18 mouse cellular contexts compared by ENCODE assay signal in the genomic region with DNA sequence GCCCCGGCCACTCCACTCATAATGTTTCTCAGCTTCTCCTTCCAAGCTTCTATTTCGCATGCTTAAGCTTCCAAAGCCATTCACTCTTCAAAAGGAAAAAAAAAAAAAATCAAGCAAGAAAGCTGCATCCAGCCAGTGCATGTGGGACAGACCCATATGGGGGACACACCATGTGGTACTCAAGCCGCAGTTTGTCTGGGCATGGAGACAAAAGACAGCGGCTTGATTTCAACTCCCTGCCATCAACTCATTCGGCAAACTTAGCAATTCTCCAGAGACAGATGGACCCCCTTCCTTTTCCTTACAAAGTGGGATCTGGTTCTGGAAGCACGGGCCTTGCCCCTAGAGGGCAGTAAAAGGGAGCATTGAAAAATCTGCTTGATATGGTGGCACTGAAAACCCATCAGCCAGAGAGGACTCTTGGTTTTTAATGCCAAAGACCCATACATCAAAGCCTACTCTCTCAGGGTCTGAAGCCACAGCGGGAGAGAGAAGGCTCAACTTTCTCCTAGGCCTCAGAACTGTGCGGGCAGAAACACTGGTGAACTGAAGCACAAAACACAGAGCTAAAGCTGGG. TPM values are rescaled to one million over a fixed set of nuclear protein-coding genes. Genes with fewer than 3 reads are reported as not detected.
DNase-seq lines count a peak whose midpoint lies in the region; ATAC-seq and TF ChIP-seq lines count a peak whose summit lies in the region.
"Had no signal": no experiment of that assay in that cellular context is flagged by ENCODE, and none has a peak within 500 bp of the region (broad histone marks: within the 10 kb centered on the region; RNA-seq: fewer than 3 reads in every experiment).

No protein-coding gene starts in this region.

- H3K27me3 ChIP-seq in intestine, postnatal 0 days (replicated peaks; ENCODE audit: control insufficient read depth, insufficient read depth, low read length) = no peaks in the 10 kb centered on the region
- H3K27me3 ChIP-seq in intestine, embryonic 15.5 days (replicated peaks) = no peaks in the 10 kb centered on the region
- H3K27me3 ChIP-seq in lung, postnatal 0 days (replicated peaks; ENCODE audit: insufficient read depth, low read length) = no peaks in the 10 kb centered on the region
- H3K27me3 ChIP-seq: heart, embryonic 13.5 days; kidney, embryonic 15.5 days; limb, embryonic 12.5 days; liver, embryonic 15.5 days had no signal

- DNase-seq in cerebellum, postnatal 14 days = peak; percentile 43 to 45
- no peak for DNase-seq in cerebellum, adult 11-12 months
- no peak for DNase-seq in lung, postnatal 0 days (ENCODE audit: low spot score)
- no peak for DNase-seq in lung, adult 18-20 months
- DNase-seq: gastrocnemius, postnatal 14 days; heart, postnatal 4 days; layer of hippocampus, postnatal 36 days; lung, postnatal 36 days; thymus, postnatal 4 days had no signal

- no peak overlapping the region for H3K4me3 ChIP-seq in intestine, postnatal 0 days (ENCODE audit: low read depth, low read length)
- no peak overlapping the region for H3K4me3 ChIP-seq in intestine, embryonic 15.5 days (replicated peaks)
- H3K4me3 ChIP-seq in lung, postnatal 0 days (ENCODE audit: low read depth, low read length) = no peak overlapping the region
- no peak overlapping the region for H3K4me3 ChIP-seq in cortical plate, adult 2 months (ENCODE audit: insufficient read depth, low read length)
- H3K4me3 ChIP-seq: heart, embryonic 13.5 days; kidney, embryonic 15.5 days; limb, embryonic 12.5 days; liver, embryonic 15.5 days had no signal

- no peak overlapping the region for H3K4me2 ChIP-seq in intestine, postnatal 0 days (replicated peaks; ENCODE audit: low read depth)
- H3K4me2 ChIP-seq in intestine, embryonic 15.5 days (replicated peaks) = no peak overlapping the region
- no peak overlapping the region for H3K4me2 ChIP-seq in lung, postnatal 0 days (replicated peaks; ENCODE audit: low read depth, low read length)
- H3K4me2 ChIP-seq: heart, embryonic 13.5 days; kidney, embryonic 15.5 days; limb, embryonic 12.5 days; liver, embryonic 15.5 days; midbrain, embryonic 11.5 days had no signal

- no peak for TF ChIP-seq POLR2A in cortical plate, adult 2 months (IDR thresholded peaks at IDR 0.05; ENCODE audit: extremely low read depth, insufficient read depth, low read length)

- 83% methylated on average over 8 of the region's 8 CpGs for WGBS in intestine, postnatal 0 days
- 75% methylated on average over 8 of the region's 8 CpGs for WGBS in intestine, embryonic 15.5 days
- 77% methylated on average over 8 of the region's 8 CpGs for WGBS in lung, postnatal 0 days

- no peak overlapping the region for H3K27ac ChIP-seq in intestine, postnatal 0 days (ENCODE audit: low read depth, low read length)
- H3K27ac ChIP-seq in intestine, embryonic 15.5 days = no peak overlapping the region
- no peak overlapping the region for H3K27ac ChIP-seq in lung, postnatal 0 days (ENCODE audit: low read length)
- H3K27ac ChIP-seq in cortical plate, adult 2 months (ENCODE audit: insufficient read depth, low read length) = no peak overlapping the region
- H3K27ac ChIP-seq: heart, embryonic 13.5 days; kidney, embryonic 15.5 days; limb, embryonic 12.5 days; liver, embryonic 15.5 days had no signal

- TF ChIP-seq EP300 in lung, postnatal 0 days (IDR thresholded peaks at IDR 0.05) = no peak

- peak; percentile 42 for TF ChIP-seq CTCF in intestine, postnatal 0 days (IDR thresholded peaks at IDR 0.05; ENCODE audit: low read depth)
- TF ChIP-seq CTCF in lung, postnatal 0 days (IDR thresholded peaks at IDR 0.05) = peak; percentile 36
- peak; percentile 38 for TF ChIP-seq CTCF in cortical plate, adult 2 months (IDR thresholded peaks at IDR 0.05; ENCODE audit: extremely low read depth, insufficient read depth, low read length)

- no peak overlapping the region for H3K9ac ChIP-seq in intestine, postnatal 0 days (ENCODE audit: low read depth, low read length)
- no peak overlapping the region for H3K9ac ChIP-seq in intestine, embryonic 15.5 days
- no peak overlapping the region for H3K9ac ChIP-seq in lung, postnatal 0 days (replicated peaks; ENCODE audit: low read depth)
- H3K9ac ChIP-seq: heart, embryonic 13.5 days; kidney, embryonic 15.5 days; limb, embryonic 12.5 days; liver, embryonic 15.5 days had no signal

- H3K9me3 ChIP-seq in intestine, postnatal 0 days (ENCODE audit: control insufficient read depth) = no peaks in the 10 kb centered on the region
- no peaks in the 10 kb centered on the region for H3K9me3 ChIP-seq in intestine, embryonic 15.5 days
- no peaks in the 10 kb centered on the region for H3K9me3 ChIP-seq in lung, postnatal 0 days (ENCODE audit: low read length)
- H3K9me3 ChIP-seq: heart, embryonic 13.5 days; kidney, embryonic 15.5 days; limb, embryonic 12.5 days; liver, embryonic 15.5 days had no signal

- H3K36me3 ChIP-seq in intestine, postnatal 0 days (ENCODE audit: control insufficient read depth, insufficient read depth) = peaks cover 23% of the 10 kb centered on the region
- H3K36me3 ChIP-seq in intestine, embryonic 15.5 days = no peaks in the 10 kb centered on the region
- 0 out of 2 replicates have a peak, but pooled peaks cover 3% of the 10 kb centered on the region for H3K36me3 ChIP-seq in lung, postnatal 0 days (ENCODE audit: insufficient read depth, low read length)
- H3K36me3 ChIP-seq: heart, embryonic 13.5 days; kidney, embryonic 15.5 days; limb, embryonic 12.5 days; liver, embryonic 15.5 days had no signal

- H3K4me1 ChIP-seq in intestine, postnatal 0 days (replicated peaks; ENCODE audit: control insufficient read depth, insufficient read depth, low read length) = no peaks in the 10 kb centered on the region
- H3K4me1 ChIP-seq in intestine, embryonic 15.5 days (replicated peaks) = no peaks in the 10 kb centered on the region
- no peaks in the 10 kb centered on the region for H3K4me1 ChIP-seq in lung, postnatal 0 days (ENCODE audit: insufficient read depth, low read depth, low read length)
- no peaks in the 10 kb centered on the region for H3K4me1 ChIP-seq in cortical plate, adult 2 months (ENCODE audit: control insufficient read depth, insufficient read depth, low read length)
- H3K4me1 ChIP-seq: heart, embryonic 13.5 days; kidney, embryonic 15.5 days; limb, embryonic 12.5 days; liver, embryonic 15.5 days had no signal

- no peak for ATAC-seq in intestine, postnatal 0 days
- no peak for ATAC-seq in intestine, embryonic 15.5 days
- no peak for ATAC-seq in lung, postnatal 0 days
- no peak for ATAC-seq in granulocyte monocyte progenitor cell, adult 5-6 weeks (replicated peaks; ENCODE audit: poor library complexity, severe bottlenecking)

RNA-seq across cellular contexts. Expression of gene Map3k9, which starts 54.6 kb away (rescaled TPM):
- 2.2 and 2.4 TPM in 2 replicates for polyA plus RNA-seq in intestine, postnatal 0 days (2015; fragmentation: Nextera tagmentation; extraction: Ambion mirVana)
- polyA plus RNA-seq in intestine, embryonic 15.5 days (2015; fragmentation: Nextera tagmentation; extraction: Ambion mirVana) = 2.4 TPM in 2 replicates
- polyA plus RNA-seq in lung, postnatal 0 days (2015; fragmentation: Nextera tagmentation; extraction: Ambion mirVana) = 3.3 and 3.6 TPM in 2 replicates
- polyA plus RNA-seq in cortical plate, adult 2 months (2012; rRNA removed) = 18.3 and 19.1 TPM in 2 replicates
- total RNA-seq in granulocyte monocyte progenitor cell, adult 5-6 weeks (2014; fragmentation: Nextera tagmentation) = 1.2 TPM in 1 of 2 replicates, not detected in the other
- 0.72 and 0.73 TPM in 2 replicates for total RNA-seq in granulocyte monocyte progenitor cell, adult 5-6 weeks (2017)

Comparison
In these comparisons a context has a peak if more than half of its experiments do, and no peak if none do; other contexts are left out.
1. DNase-seq: peak in cerebellum, postnatal 14 days (2 of 2); none in cerebellum, adult 11-12 months (single experiment), lung, postnatal 0 days (single experiment) and lung, adult 18-20 months (0 of 2).
2. Peak in every context shown above with its lines, with median percentiles within 50 percentile points of each other: CTCF ChIP-seq.